Mouse (Mus musculus) left cerebral cortex, postnatal 10 days (tissue): ENCODE measurements around the gene Banp. TPM values are rescaled to one million over a fixed set of nuclear protein-coding genes. Genes with fewer than 3 reads are reported as not detected.

Experiments used
- DNase-seq, 2 experiments: peaks; one replicate each; pipeline ENCODE4 v3.0.0; 2021 to 2022; ENCODE audit warnings: low spot score in 2 of 2, mixed read lengths in 1 of 2; ENCODE audit errors: extremely low spot score in 1 of 2
- intact Hi-C: fragments of 180-260 bp; cut with DNase I; formaldehyde crosslinking; loops from one replicate; pipeline ENCODE4 v1.15.1; 2025
- total RNA-seq, 2 experiments: library from RNA; stranded (reverse); gene quantifications; 2 replicates each; pipeline ENCODE4 v1.2.3; 2021

Banp gene
- total RNA-seq, 2 experiments from 2014 or later = 20.8 to 22.7 TPM

DNA sequence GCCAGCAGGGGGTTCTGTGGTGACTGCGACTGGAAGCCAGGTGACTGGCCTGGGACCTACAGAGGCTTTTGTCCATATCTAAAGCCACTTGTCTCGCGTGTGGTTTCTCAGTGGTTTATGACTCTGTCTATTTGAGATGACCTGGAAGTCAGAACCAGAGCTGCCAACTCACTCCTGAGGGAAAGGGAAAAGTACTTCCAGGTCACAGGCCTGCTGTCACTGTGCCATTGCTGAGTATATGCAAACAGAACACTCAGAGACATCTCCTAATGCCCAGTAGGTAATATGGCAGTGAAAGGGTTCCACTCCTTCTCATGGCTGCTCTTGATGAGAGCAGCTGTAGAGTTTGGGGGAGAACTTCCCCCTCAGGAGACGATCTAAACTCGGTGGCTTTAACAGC lies 49.7 kb downstream of the Banp start:
- intact Hi-C loops = no loop called here
- no peak for DNase-seq

DNA sequence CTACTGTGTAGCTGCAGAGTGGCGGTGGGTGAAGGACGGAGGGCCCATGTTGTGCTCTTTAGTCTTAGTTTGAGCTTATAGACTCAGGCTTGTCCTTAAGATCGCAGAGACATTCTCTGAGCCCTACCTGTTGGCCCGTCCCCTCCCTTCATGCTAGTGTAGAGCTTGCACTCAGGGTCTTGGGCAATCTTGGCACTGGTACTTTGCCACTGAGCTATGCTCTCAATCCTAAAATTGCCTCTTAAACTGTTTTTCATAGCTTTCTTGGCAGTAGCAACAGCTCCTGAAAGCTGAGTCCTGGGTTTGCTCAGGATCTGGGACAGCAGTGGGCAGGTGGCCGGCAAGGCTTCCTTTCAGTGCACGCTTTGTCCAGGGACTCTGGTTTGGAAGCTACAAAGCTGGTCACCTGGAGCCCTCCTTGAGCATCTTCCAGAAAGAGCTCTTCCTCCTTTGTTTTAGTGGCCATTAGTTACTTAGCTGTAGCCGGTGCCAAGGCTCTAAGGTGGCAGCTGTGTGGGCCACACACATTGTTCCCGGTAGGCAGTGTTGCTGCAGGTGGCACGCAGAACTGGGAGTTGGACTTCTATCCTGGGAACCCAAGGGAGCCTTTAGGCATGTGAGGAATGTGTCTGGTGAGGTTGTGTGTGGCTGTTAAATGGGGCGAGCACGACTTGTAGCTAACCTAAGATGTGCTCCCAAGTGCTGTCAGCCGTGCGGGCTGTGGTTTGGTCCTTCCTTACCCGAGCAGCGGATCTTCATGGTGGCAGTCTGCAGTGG lies 52.0 kb downstream of the Banp start:
- intact Hi-C loops = no loop called here
- DNase-seq = no peak

DNA sequence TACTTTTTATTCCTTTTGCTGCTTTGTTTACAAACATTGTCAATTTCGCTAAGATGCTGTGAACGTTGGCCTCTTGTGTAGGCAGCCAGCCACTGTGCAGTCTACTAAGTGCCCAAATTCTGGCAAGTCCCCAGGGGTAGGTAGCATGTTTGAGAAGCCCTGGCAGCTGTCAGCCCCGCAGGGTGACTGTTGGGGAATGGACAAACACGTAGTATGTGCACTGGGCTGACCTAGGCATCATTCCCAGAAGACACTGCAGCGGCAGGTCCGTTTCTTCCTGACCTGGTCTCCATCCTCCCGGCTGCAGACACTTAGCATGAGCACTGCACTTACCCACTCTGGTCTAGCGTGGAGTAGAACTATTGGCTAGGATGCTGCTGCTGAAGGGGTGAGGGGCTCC lies 54.1 kb downstream of the Banp start:
- intact Hi-C loops = no loop called here
- DNase-seq = no peak

DNA sequence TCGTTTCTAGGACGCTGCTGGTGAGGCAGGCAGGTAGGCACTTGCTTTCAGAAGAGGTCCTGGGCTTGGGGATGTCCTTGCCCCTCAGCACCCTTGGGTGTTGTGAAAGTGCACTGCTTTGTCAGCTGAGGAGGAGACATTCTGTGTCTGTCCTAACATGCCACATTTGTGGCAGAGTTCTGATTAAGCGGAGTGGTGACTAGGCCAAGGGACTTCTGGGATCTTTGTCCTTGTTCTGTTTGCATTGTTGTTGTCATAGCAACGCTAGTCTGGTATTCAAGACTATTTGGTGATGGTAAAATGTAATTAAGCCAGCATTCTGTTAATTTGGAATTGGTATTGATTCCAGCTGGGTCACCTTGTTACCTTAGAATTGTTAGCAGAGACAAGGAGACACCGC lies 54.6 kb downstream of the Banp start:
- intact Hi-C loops = no loop called here

DNA sequence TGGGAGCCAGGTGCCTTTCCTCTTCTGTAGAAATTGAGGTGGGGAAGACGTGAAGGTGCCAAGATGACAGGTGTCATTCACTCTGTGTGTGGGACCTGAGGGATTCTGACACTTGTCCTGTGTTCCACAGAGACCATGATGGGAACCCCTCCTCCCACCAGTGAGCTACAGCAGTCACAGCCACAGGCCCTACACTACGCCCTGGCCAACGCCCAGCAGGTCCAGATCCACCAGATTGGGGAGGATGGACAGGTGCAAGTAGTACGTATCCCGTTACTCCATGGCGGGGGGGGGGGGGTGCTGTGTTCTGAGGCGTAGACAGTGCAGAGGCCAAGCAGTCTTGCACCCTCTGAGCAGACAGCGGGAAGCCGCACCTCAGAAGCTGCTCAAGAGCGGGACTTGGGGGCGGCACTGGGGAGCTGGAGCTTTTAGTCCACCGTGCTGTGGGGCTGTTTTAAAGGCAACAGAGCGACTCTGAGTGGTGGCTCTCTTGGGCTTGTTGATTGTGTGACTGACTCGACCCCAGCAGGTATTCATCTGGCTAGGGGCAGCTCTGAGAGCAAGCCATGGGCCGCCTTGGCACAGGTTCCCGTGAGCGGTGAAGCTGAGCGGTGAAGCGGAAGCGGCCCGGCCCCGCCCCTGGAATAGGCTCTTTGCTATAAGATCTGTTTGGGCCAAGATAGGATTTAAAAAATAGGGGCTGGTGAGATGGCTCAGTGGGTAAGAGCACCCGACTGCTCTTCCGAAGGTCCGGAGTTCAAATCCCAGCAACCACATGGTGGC lies 56.1 kb downstream of the Banp start:
- DNase-seq = no peak

More for the DNA sequence above, 54.6 kb downstream of the Banp start:
- no peak for DNase-seq

DNA sequence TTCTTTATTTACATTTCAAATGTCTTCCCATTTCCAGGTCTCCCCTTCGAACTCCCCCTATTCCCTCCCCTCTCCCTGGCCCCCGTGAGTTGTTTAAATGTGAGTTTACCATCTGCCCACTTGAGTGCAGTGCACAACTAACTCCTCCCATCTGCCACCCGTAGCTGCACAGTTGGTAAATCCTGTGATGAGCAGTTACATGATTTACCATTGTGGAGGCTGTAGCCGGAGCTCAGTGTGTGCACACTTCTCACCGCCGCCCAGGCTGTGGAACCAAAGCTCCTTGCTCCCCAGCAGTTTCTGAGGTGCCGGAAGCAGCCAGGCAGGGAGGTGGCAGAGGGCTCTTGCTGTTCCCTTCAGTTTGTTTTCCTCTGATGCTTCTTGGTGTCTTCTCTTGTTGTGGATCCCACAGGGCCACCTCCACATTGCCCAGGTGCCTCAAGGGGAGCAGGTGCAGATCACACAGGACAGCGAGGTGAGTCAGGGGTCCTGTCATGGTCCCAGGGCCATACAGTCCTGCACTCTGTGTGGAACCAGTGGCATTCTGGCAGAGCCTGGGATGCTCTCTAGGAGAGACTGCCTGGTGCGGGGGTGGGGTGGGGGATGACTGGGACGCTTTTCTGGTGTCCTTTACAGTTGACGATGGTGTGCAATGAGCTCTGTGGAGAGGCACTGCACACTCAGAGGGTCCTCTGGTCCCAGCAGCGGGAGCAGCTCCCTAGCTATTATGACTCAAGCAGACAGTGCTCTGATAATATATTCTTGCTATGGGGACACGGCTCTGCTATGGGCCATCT lies 57.3 kb downstream of the Banp start:
- intact Hi-C loops = no loop called here
- no peak for DNase-seq

More for the DNA sequence above, 56.1 kb downstream of the Banp start:
- intact Hi-C loops = no loop called here

DNA sequence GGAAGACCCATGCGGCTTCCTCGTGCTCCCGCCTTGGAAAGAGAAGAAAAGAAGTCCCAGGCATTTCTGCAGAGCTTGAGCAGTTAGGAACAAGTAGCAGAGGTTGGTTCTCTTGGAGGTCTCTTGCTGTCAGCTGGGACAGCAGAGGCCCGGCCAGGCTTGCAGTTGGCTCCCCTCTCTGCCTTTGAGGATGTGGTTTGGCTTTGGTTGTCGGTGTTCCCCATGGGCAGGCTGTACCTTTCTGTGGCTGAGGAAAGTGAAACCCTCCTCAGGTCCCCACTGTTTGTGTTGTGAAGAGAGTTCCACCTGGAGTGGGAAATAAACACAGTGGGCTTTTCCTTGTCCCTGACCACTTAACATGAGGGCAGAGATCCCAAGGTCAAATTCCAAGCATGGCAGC lies 58.8 kb downstream of the Banp start:
- no peak for DNase-seq
- intact Hi-C loops = no loop called here

DNA sequence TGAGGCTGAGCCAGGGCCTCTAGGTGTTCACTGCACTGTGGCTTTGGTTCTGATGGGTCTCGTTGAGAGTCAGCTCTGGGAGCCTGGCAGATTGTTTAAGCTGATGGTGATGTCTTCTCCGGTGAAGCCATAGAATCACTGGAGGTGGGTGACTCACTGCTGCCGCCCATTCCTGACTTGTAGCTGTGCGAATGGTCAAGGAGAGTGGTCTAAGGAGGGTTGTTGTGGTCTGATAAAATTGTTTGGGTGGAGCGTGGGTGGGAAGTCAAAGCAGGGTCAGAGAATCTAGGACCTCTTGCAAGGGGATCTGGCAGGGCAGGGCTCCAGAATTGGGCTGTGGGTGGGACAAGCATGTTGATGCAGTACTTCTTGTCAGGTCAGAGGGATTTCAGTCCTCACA lies 61.1 kb downstream of the Banp start:
- no peak for DNase-seq
- intact Hi-C loops = no loop called here

DNA sequence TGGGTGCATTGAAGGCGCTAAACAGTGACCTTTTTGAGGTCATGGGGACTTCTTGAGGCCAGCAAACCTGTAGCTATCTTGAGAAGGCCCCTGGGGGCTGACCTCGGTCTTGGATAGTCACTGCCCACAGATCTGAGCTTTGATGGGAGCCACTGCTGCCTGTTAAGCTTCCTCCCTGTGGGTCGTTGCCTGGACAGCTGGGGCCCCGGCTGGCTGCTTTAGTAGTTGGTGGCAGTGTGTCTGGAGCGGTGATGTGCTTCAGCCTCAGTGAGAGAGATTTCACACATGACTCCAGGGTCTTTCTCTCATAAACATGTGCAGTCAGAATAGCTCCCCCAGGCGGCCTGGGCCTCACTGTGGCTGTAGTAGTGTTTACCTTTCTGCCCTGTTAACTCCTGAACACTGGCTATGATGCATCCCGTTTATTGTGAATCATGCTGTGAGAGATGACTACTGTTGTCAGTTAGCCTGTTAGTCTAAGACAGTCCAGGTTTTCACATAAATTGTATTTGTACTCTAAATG lies 61.6 kb downstream of the Banp start:
- DNase-seq = no peak
- intact Hi-C loops = no loop called here

DNA sequence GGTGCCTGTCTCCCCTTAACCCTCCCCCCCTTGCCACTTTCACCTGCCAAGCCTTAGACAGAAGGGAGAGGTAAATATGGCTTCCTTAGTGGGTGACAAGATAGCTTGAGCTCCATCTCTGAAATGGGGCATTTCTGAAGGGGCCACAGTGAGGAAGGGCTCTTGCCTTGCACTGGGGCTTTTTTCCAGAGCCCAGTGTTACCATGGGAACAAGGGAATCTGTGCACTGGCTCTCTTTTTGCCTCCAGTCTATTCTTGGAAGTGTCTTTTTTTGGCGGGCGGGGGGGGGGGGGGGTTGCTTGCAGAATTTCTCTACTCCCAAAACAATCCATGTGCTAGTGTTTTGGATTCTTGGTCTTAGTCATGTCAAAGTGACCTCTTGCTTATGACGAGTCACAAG lies 65.1 kb downstream of the Banp start:
- intact Hi-C loops = no loop called here
- DNase-seq = no peak

DNA sequence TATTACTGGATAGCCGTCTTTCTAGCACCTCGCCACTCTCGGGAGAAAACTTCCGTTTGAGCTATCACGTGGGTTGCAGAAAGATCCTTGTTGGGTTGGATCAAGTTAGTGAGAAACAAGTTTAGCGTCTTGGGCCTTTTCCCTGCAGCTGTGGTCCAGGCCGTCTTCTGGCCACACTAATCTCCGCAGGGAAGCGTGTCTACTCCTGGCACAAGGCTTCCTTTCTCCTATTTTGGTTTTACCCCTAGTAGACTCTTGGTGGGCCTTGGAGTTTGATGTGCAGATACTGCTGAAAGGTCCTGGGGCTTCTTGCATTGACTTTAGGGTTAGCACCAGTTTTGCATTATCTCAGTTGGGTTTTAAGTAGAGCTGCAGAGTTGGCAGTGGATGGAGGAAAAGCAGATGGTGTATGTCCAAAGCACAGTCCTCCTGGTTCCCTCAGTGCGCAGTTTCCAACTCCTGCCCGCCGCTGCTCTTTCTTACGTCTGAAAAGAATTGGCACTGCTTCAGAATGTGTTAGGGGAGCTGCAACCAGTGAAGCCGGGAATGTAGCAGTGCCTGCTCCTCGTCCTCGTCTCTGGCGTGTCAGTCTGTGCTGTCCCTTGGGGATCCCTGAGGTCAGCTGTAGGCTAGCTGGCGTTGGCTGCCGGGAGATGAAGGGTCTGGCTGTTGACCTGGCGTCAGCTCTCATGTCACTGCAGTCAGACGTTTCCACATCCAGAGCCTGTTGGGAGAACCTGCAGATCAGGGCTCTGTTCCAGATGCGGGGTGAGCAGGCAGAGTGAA lies 68.7 kb downstream of the Banp start:
- intact Hi-C loops = no loop called here
- DNase-seq = peak in 1 of 2 experiments; percentile 56

DNA sequence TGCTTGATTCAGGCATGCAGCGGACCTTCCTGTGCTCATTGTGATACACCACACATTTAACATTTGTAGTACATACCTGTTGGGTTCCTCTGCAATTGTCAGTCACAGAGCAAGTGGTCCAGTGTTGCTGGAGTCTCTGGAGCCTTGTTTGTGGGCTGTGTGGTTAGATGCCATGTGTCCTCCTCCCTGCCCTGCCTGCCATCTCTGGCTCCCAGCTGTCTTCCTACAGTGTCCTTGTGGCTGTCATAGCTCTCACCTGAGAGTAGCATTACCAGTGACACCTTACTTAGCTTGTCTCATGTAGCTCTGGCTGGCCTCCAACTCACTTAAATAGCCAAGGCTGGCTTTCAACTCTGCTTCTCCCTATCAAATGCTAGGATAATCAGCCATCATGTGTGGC lies 69.6 kb downstream of the Banp start:
- DNase-seq = no peak
- intact Hi-C loops = no loop called here

DNA sequence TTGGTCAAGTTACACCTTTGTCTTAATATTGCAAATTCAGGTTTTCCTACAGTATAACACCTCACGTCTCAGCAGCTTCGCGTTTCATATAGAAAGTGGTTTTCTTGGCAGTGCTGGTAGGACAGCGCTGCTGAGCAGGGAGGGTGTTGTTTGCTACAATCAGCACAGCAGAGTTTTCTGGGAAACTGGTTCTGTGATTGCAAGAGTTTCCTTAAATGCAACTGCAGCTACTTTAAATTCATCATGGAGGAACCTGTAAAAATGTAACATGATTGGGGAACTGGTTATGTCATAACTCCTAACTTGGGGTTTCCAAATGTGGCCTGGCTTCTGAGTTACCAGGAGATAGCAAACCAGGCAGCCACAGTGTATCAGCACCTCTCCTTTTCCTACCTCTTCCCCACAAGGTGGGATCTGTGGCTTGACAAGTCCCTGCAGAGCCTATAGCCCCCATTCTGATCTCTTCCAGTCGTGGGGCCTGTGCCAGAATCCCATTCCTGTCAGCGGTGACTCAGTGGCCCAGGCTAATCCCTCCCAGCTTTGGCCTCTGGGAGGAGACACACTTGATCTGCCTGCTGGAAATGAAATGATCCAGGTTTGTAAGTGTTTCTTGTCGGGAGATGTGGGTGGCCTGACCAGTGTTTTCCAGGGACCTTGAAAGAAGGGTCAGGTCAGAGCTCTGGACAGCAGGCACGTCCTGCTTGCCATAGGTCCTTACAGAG lies 70.7 kb downstream of the Banp start:
- no peak for DNase-seq
- intact Hi-C loops = no loop called here

DNA sequence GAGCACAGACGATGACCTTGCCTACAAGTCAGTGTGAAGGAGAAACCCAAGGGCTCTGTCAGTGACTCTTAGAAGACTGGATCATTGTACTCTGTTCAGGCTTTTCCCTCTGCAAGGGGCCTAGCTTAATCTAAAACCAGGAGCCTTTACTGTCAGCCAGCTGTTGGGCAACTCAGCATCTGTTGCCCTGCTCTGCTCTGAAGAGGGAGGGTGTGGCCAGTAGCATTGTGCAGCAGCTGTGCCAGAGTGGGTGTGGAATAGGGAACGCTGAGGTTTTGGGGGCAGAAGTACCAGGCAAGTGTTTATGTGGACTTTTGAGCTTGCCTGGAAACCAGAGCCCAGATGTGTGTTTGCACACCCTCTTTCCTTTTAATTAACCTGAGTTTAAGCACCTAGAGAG lies 72.2 kb downstream of the Banp start:
- intact Hi-C loops = no loop called here
- no peak for DNase-seq

DNA sequence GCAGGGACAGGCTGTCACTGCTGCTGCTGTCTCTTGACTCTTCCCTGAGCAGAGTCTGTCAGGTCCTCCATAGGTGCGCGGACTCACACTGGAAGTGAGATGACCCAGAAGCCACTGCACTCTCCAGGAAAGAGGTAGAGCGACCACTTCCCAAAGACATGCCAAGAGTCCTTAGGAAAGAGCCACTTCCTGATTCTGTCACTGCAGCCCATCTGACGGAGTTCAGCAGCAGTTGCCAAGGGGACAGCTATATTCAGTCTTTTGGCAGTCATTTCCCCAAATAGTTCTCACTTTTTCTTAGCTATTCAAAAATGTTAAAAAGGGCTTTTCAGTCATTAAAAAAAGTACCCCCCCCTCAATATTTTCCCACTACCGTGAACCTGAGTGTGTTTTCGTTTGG lies 72.7 kb downstream of the Banp start:
- intact Hi-C loops = no loop called here
- no peak for DNase-seq

DNA sequence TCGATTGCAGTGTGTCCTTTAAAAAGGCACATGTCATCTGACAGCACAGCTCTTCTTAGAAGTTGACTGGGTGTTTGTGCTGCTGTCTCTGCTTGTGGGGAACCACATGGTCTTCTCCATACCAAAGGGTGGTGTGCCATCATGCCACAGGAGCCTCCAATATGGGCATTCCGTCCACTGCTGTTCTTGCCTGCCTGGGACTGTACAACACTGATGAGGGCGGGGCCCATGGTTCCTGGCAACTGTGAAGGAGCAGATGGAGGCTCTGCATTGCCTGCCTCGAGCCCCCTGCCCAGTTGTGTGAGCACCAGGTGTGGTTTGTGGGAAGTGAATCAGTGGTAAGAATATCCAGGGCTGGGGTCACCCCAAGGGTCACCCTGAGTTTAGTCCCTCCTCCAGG lies 73.2 kb downstream of the Banp start:
- intact Hi-C loops = no loop called here
- no peak for DNase-seq

DNA sequence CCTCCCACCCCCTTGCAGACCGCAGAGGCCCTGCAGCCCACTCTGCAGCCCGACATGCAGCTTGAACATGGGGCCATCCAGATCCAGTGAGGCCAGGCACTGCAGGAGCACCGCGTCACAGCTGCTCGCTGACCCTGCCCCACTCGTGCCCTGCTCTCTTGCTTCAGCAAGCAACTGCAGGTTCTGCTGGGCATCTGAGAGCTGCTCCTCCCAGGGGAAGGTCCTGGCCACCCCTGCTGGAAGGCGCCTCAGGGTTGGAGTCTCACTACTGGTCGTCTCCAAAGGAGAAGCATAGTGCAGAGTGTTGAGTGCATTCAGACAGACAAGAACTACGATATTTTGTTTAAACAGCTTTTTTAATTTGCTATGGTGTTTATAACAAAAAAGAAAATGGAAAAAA lies 76.0 kb downstream of the Banp start:
- intact Hi-C loops = no loop called here
- DNase-seq = no peak

DNA sequence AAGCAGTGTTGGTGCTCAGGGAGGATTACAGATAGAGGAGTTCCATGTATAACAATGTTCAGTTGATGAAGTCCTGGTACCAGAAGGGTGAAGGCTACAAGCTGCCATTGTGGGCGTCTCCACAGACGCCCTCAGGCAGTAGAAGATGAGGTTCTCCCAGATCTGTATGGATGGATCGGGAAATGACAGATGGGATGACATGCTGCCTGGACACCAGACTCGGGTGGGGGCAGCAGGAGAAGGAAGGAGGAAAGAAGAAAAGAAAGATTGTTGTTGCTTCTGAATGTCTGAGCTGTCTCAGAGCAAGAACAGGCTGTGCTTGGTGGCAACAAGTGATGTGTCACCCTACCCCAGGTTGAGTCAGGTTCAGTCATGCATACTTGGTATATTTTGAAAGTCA lies 78.6 kb downstream of the Banp start:
- intact Hi-C loops = no loop called here
- no peak for DNase-seq
